Comparison of ENCODE assay signal across 8 mouse cellular contexts in genomic region chr16:27389534-27390282, GRCm38 (mm10). TPM values are rescaled to one million over a fixed set of nuclear protein-coding genes. Genes with fewer than 3 reads are reported as not detected.
DNase-seq lines count a peak whose midpoint lies in the region; ATAC-seq and TF ChIP-seq lines count a peak whose summit lies in the region.

No protein-coding gene starts in this region.

- no peaks in the 10 kb centered on the region for H3K36me3 ChIP-seq in forebrain, embryonic 14.5 days (ENCODE audit: control insufficient read depth, insufficient read depth, low read length)
- H3K36me3 ChIP-seq in hindbrain, postnatal 0 days (ENCODE audit: insufficient read depth, low read length) = no peaks in the 10 kb centered on the region
- H3K36me3 ChIP-seq in lung, embryonic 15.5 days = no peaks in the 10 kb centered on the region
- H3K36me3 ChIP-seq in stomach, embryonic 15.5 days = no peaks in the 10 kb centered on the region

- peak; percentile 29 to 32 for DNase-seq in layer of hippocampus, postnatal 10 days (ENCODE audit: low spot score in 2 of 2)
- DNase-seq in layer of hippocampus, postnatal 25 days (ENCODE audit: extremely low spot score in 1 of 2, low spot score in 1 of 2) = no peak
- DNase-seq in forebrain, embryonic 14.5 days (ENCODE audit: low spot score) = peak; percentile 33
- peak; percentile 22 for DNase-seq in hindbrain, postnatal 0 days (ENCODE audit: low spot score)
- no peak for DNase-seq in ovary, adult 18-20 months (ENCODE audit: low spot score)

- peak overlapping the region; percentile 53 for H3K4me2 ChIP-seq in forebrain, embryonic 14.5 days (ENCODE audit: low read length)
- peak overlapping the region; percentile 78 for H3K4me2 ChIP-seq in hindbrain, postnatal 0 days (ENCODE audit: low read depth, low read length)
- peak overlapping the region; percentile 65 for H3K4me2 ChIP-seq in lung, embryonic 15.5 days
- peak overlapping the region; percentile 67 for H3K4me2 ChIP-seq in stomach, embryonic 15.5 days

- 20% methylated on average over 7 of the region's 7 CpGs for WGBS in forebrain, embryonic 14.5 days
- 9% methylated on average over 7 of the region's 7 CpGs for WGBS in hindbrain, postnatal 0 days
- 26% methylated on average over 7 of the region's 7 CpGs for WGBS in lung, embryonic 15.5 days
- WGBS in stomach, embryonic 15.5 days = 32% methylated on average over 7 of the region's 7 CpGs

- TF ChIP-seq CTCF in bone marrow macrophage, adult 2 months (IDR thresholded peaks at IDR 0.05; ENCODE audit: low read depth, low read length) = no peak
- no peak for TF ChIP-seq CTCF in hindbrain, postnatal 0 days (IDR thresholded peaks at IDR 0.05; ENCODE audit: low read depth)

- H3K27me3 ChIP-seq in forebrain, embryonic 14.5 days (replicated peaks; ENCODE audit: control insufficient read depth, insufficient read depth, low read length) = no peaks in the 10 kb centered on the region
- H3K27me3 ChIP-seq in hindbrain, postnatal 0 days (ENCODE audit: insufficient read depth, low read length) = no peaks in the 10 kb centered on the region
- no peaks in the 10 kb centered on the region for H3K27me3 ChIP-seq in lung, embryonic 15.5 days
- H3K27me3 ChIP-seq in stomach, embryonic 15.5 days (replicated peaks) = no peaks in the 10 kb centered on the region

- no peaks in the 10 kb centered on the region for H3K9me3 ChIP-seq in forebrain, embryonic 14.5 days (replicated peaks; ENCODE audit: control insufficient read depth, low read length)
- no peaks in the 10 kb centered on the region for H3K9me3 ChIP-seq in hindbrain, postnatal 0 days (ENCODE audit: low read length)
- H3K9me3 ChIP-seq in lung, embryonic 15.5 days = no peaks in the 10 kb centered on the region
- no peaks in the 10 kb centered on the region for H3K9me3 ChIP-seq in stomach, embryonic 15.5 days

- TF ChIP-seq POLR2A in bone marrow macrophage, adult 2 months (IDR thresholded peaks at IDR 0.05; ENCODE audit: borderline replicate concordance, low read depth, low read length) = no peak

- peak overlapping the region; percentile 88 for H3K9ac ChIP-seq in forebrain, embryonic 14.5 days (ENCODE audit: low read length)
- H3K9ac ChIP-seq in hindbrain, postnatal 0 days (replicated peaks; ENCODE audit: low read length) = peak overlapping the region; percentile 98
- peak overlapping the region; percentile 97 for H3K9ac ChIP-seq in lung, embryonic 15.5 days
- H3K9ac ChIP-seq in stomach, embryonic 15.5 days = peak overlapping the region; percentile 73; the same call in 1 of the 2 replicates

- H3K27ac ChIP-seq in bone marrow macrophage, adult 2 months (ENCODE audit: insufficient read depth, low read depth, low read length) = peak overlapping the region; percentile 80
- peak overlapping the region; percentile 90 for H3K27ac ChIP-seq in forebrain, embryonic 14.5 days (ENCODE audit: low read depth, low read length)
- peak overlapping the region; percentile 99 for H3K27ac ChIP-seq in hindbrain, postnatal 0 days
- H3K27ac ChIP-seq in lung, embryonic 15.5 days = peak overlapping the region; percentile 98
- H3K27ac ChIP-seq in stomach, embryonic 15.5 days = peak overlapping the region; percentile 93

- peak; percentile 9 for ATAC-seq in forebrain, embryonic 14.5 days
- ATAC-seq in hindbrain, postnatal 0 days = peak; percentile 25; the same call in 1 of the 2 replicates
- ATAC-seq in lung, embryonic 15.5 days (ENCODE audit: borderline replicate concordance, extremely low read depth, low FRiP score, low TSS enrichment) = 0 out of 2 replicates have a peak, but pooled peaks have one; percentile 4
- no peak for ATAC-seq in stomach, embryonic 15.5 days (ENCODE audit: insufficient read depth, low FRiP score, low read depth)

- H3K4me3 ChIP-seq in bone marrow macrophage, adult 2 months (ENCODE audit: insufficient read depth, low read length) = peak overlapping the region; percentile 99
- H3K4me3 ChIP-seq in forebrain, embryonic 14.5 days (ENCODE audit: low read depth, low read length) = peak overlapping the region; percentile 87
- H3K4me3 ChIP-seq in hindbrain, postnatal 0 days (ENCODE audit: low read length) = peak overlapping the region; percentile 98
- peak overlapping the region; percentile 96 for H3K4me3 ChIP-seq in lung, embryonic 15.5 days
- peak overlapping the region; percentile 68 for H3K4me3 ChIP-seq in stomach, embryonic 15.5 days (replicated peaks)

- H3K4me1 ChIP-seq in bone marrow macrophage, adult 2 months (ENCODE audit: control insufficient read depth, insufficient read depth, low read length) = peaks cover 40% of the 10 kb centered on the region
- peaks cover 18% of the 10 kb centered on the region for H3K4me1 ChIP-seq in forebrain, embryonic 14.5 days (ENCODE audit: control insufficient read depth, insufficient read depth, low read length)
- peaks cover 10% of the 10 kb centered on the region; the same call in 1 of the 2 replicates for H3K4me1 ChIP-seq in hindbrain, postnatal 0 days (ENCODE audit: insufficient read depth, low read length)
- peaks cover 15% of the 10 kb centered on the region for H3K4me1 ChIP-seq in lung, embryonic 15.5 days
- peaks cover 6% of the 10 kb centered on the region; the same call in 1 of the 2 replicates for H3K4me1 ChIP-seq in stomach, embryonic 15.5 days

RNA-seq across cellular contexts. Expression of gene Ccdc50, which starts 1.0 kb away (rescaled TPM):
- total RNA-seq in layer of hippocampus, postnatal 10 days (2021) = 10 to 100 TPM; 81.1 to 94.3 TPM
- total RNA-seq in layer of hippocampus, postnatal 25 days (2021) = 10 to 100 TPM; 48.2 to 51.8 TPM
- 113 and 126 TPM in 2 replicates for polyA plus RNA-seq in bone marrow macrophage, adult 2 months (2012; ENCODE audit: insufficient read depth, insufficient read length, missing spikeins)
- polyA plus RNA-seq in forebrain, embryonic 14.5 days (2014; fragmentation: Nextera tagmentation; extraction: Ambion mirVana) = 55.1 and 71.6 TPM in 2 replicates
- total RNA-seq in hindbrain, postnatal 0 days (2014; rRNA removed) = 48.9 and 51.9 TPM in 2 replicates
- 30.9 and 34.1 TPM in 2 replicates for polyA plus RNA-seq in hindbrain, postnatal 0 days (2015; fragmentation: Nextera tagmentation; extraction: Ambion mirVana)
- polyA plus RNA-seq in lung, embryonic 15.5 days (2015; fragmentation: Nextera tagmentation; extraction: Ambion mirVana) = 40.0 and 42.2 TPM in 2 replicates
- polyA plus RNA-seq in stomach, embryonic 15.5 days (2015; fragmentation: Nextera tagmentation; extraction: Ambion mirVana) = 41.1 and 43.0 TPM in 2 replicates

RNA-seq across cellular contexts. Expression of gene Uts2b, which starts 19.7 kb away (rescaled TPM):
- total RNA-seq in layer of hippocampus, postnatal 10 days (2021) = not detected
- total RNA-seq in layer of hippocampus, postnatal 25 days (2021) = not detected
- not detected in 2 replicates for polyA plus RNA-seq in bone marrow macrophage, adult 2 months (2012; ENCODE audit: insufficient read depth, insufficient read length, missing spikeins)
- polyA plus RNA-seq in forebrain, embryonic 14.5 days (2014; fragmentation: Nextera tagmentation; extraction: Ambion mirVana) = not detected in 2 replicates
- 2.0 and 3.8 TPM in 2 replicates for total RNA-seq in hindbrain, postnatal 0 days (2014; rRNA removed)
- polyA plus RNA-seq in hindbrain, postnatal 0 days (2015; fragmentation: Nextera tagmentation; extraction: Ambion mirVana) = 7.4 and 8.8 TPM in 2 replicates
- 0.49 TPM in 1 of 2 replicates, not detected in the other for polyA plus RNA-seq in lung, embryonic 15.5 days (2015; fragmentation: Nextera tagmentation; extraction: Ambion mirVana)
- polyA plus RNA-seq in stomach, embryonic 15.5 days (2015; fragmentation: Nextera tagmentation; extraction: Ambion mirVana) = 0.22 and 0.27 TPM in 2 replicates

Comparison
In these comparisons a context has a peak if more than half of its experiments do, and no peak if none do; other contexts are left out.
1. DNase-seq: peak in layer of hippocampus, postnatal 10 days (2 of 2), forebrain, embryonic 14.5 days (single experiment) and hindbrain, postnatal 0 days (single experiment); none in layer of hippocampus, postnatal 25 days (0 of 2) and ovary, adult 18-20 months (single experiment).
2. Peak in every context shown above with its lines, with median percentiles within 50 percentile points of each other: H3K27ac ChIP-seq, H3K4me3 ChIP-seq, H3K4me2 ChIP-seq and H3K9ac ChIP-seq.